Mouse (Mus musculus) kidney, adult 8-10 months (tissue): Measurements from ENCODE around the gene Susd4.

Source experiments
- DNase-seq, 2 experiments: peaks; one replicate each; pipeline ENCODE4 v3.0.0; 2022

Susd4 gene

DNA sequence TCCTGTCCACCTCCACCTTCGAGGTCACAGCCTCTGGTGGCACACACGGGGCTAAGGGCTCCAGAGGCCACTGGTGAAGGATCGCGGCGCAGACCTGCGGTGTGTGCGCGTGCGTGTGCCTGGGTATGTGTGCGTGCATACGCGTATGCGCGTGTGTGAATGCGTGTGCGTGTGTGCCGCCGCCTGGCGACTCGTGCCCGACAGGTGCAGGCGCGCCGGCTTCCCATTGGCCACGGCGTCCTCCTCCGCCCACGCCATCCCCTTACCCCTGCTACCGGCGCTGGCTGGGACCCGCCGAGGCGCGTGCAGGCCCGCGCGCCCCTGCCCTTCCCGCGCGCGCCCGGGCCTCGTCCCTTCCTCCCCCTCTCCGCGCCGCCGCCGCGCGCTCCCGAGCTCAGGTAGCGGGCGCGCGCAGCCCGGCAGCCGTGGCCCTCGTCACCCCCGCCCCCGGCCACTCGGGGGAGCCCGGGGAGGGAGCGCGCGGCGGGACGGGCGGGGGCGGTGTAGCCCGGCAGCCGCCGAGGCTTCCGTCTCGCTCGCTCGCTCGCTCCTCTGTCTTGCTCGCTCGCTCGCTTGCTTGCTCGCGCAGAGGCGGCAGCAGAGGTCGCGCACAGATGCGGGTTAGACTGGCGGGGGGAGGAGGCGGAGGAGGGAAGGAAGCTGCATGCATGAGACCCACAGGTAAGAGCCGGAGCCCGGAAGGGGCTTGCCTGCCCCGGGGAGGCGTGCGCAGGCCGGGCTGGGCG lies at the start of gene Susd4:
Gene Susd4, plus strand, starts transcription at position 145 of the 746 bp plus-strand sequence.
- peak; percentile 8 to 11 for DNase-seq

DNA sequence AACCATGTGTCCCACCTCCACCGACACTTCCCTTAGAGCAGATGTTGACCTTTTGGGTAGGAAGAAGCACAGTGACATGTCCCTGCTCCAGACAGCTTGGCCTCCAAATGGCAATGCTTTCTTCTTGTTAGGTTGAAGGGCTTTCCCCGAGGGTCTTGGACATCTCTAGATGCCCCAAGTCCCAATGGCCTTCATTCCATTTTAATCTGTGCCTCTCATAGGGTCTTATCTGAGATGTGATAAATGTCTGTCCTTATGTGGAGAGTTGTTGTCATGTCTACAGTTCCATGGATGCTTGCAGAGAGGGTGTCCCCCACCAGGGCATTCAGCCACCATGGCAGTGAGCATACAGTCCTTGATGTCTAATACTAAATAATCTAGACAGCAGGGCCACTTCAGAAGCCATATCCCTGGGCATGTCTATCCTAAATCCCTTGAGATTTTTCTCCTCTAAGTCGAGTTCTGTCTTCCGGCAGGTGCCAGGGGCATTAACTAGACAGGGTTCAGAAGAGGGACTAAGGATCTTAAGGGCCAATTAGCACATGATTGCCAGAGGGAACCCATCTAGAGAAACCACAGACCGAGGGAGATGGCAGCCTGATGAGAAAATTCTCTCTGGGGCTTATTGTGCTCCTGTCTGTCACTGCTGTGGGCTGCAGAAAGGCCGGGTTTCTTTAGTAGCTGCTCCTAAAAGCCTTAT lies 49.3 kb upstream of the Susd4 start:
- no peak for DNase-seq

DNA sequence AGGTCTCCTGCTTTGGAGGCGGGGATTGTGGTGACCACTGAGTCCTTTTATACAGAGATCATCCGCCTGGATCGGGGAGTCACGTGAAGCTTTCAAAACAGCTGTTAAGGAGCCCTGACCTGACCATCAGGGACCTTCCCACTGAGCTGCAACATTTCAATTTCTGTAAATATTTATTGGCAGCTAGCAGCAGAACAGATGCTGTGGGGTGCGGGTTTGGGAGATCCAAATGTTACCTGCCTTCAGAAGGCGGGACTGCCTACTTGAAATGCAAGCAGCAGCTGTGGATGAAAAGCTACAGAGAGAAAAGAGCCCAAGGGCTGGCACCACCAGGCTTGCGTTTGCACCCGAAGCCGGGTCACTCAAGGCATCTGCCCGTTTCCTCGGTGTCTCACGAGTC lies 36.1 kb upstream of the Susd4 start:
- peak; percentile 9 to 17 for DNase-seq

DNA sequence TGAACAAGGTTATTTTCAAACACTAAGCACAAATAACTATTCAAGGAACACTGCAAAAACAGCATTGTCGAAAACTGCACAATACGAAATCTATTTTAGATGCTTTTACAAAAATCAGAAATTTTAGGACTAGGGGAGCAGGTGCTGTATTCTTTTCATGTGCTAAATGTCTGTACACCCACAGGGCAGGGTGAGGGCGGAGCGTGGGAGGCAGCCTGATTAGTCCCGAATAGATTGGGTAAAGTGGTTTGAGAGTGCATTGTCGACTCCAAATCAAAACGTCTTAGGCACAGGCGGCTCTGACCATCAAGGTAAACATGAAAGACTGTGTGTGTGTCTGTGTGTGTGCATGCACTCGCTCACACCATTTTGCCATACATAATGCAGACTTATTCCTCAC lies 34.7 kb upstream of the Susd4 start:
- no peak for DNase-seq

DNA sequence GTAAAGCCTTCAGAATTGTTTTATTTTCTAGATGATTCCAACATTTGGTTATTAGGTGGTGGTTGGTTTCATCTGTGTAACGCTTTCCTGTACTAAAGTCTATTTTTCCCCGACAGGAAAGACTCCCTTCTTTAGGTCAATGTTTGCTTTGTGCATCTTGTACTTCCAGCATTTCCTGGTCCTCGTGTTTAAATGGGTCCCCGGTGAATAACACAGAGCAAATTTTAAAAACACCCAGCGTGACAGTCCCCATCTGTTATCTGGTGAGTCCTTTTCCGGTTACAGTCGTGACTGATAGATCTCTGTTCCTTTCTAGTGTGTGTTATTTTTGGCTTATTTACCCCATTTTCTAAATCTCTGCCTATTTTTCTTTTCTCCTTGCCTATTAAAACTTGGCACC lies 31.0 kb upstream of the Susd4 start:
- DNase-seq: peak in 1 of 2 experiments; percentile 21

DNA sequence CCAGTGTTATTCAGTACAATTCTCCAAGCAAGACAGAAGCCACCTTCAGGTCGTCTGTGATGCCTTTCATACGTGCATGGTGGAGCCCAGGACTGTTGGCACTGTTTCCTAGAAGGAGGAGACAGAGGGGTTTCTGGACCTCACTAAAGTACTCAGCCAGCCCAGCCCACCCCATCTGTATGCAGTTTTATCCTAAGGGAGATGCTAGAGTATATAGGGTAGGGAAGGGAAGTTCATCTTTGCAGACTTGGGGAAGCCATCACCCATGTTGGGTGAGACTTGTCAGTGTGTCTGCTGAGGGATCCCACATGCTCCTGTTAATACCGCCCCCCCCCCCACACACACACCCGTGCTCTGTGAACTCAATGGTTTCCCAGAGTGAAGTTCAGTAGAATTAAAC lies 27.8 kb upstream of the Susd4 start:
- no peak for DNase-seq

DNA sequence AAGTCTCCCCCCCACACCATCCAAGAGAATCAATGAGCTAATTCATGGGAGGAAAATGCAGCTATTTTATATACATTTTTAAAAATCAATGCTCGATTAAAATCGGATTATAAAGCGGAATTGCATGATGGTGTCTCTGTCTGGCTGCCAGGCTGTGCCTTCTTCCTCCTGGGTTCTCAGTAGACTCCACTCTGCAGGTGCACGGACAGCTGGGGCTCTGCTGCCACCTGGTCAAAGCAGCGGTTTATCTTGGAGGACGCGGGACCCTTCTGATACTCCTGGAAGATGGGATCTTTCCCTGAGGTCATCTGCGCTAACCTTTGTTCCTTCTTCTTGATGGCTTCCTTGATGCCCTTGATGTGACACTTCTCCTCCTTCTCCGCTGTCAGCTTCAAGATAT lies 16.6 kb upstream of the Susd4 start:
- no peak for DNase-seq

DNA sequence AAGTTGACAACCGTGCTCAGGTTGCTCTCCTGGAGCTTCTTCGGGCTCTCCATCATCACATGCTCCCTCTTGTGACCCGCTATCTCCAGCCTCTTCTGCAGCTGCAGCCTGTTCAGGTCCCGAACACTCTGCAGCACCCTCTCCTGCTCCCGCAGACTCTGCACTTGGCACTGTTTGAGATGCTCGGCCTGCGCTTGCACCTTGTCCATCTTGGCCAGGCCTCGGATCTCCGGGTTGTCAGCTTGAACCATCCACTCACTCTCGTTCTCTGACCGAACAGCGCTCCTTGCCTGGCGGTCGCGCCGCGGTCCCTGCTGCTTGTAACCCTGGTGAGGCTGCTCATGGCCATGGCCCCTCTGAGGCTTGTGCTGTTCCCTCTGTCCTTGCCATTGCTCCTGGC lies 15.8 kb upstream of the Susd4 start:
- DNase-seq: no peak

DNA sequence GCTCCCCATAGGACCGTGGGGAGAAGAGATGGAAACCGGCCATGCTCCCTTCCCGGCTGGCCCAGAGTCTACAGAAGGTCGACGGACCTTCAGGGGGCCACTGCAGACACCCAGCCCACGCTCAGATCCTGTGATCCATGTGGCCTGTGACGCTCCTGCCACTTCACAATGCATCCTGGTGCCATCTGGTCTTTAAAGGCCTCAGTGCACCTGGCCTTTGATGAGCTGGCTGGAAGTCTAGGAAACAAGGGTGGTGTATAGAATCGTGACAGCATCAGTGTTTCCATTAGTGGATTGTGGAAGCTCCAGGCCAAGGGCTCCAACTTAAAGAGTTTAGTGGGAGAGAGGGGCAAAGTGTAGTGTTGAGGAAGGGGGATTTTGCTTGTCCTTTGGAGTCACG lies 14.6 kb upstream of the Susd4 start, which contains the start of gene Ccdc185:
Gene Ccdc185, minus strand, starts transcription at position 101 of the 400 bp plus-strand sequence.
- no peak for DNase-seq

DNA sequence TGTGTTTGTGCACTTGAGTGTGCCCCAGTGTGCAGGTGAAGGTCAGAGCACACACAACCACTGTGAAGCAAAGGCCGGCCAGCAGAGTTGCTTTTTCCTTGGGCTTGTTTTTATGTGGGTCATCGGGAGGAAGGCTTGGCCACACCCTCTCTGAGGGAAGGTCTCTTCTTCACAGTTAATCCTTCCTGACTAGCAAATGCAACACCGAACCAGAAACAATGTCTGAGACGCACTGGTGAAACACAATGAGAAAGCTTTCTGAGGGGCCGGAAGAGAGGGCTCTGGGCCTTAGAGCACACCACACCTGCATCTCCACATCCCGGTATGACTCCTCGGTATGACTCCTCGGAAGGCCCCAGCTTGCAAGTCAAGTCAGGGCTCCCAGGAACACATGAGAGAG lies 12.4 kb upstream of the Susd4 start:
- DNase-seq: no peak

DNA sequence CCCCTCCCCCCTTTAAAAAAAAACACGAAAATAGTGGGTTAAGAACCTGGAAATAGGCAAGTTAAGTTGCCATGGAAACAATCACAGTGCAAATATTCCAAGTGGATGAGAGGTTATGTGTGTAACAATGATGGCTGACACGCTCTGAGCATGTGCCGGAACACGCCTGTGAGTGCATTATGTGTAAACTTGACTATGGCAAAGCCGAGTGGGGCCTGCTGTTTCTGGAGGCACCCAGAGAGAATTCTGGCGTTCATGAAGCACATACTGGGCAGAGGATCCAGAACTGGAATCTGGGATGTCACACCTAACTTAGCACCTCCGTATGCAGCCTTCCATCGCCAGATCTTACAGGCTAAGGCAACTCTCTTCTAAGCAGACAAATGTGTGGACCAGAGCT lies 10.0 kb upstream of the Susd4 start:
- no peak for DNase-seq

DNA sequence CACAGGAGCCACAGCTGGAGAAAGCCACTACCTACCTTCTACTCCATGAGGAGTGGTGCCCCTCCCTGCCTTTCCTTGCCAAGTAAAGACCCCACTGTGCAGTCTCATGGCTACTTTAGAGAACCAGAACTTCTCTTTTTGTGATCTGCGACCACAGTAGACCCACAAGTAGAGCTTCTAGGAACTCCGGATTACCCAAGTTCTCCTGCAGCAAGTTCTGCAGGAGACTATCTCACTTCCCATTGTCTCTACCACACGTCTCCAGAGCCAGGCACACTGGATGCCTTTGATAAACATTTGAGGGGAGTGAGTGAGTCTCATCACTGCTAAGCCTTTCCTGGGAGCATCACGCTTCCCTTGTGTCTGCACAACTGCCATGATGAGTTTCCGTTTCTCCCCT lies 8.8 kb upstream of the Susd4 start:
- no peak for DNase-seq

DNA sequence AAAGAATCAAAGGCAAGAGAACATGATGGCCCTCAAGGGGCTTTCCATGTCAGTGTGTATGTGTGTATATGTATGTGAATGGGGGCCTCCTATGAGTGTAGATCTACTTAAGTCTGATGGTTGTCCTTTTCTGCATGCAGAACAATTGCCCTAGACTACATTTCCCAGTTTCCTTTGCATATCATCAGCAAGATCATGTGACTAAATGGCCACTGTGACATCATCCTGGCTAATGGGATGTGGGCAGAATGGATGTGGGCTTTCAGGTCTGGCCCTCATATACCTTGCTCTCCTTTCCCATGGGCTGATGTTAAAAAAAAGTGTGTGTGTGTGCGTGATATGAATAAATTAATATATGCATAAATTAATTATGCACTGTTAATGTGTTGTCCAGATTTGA lies 4.9 kb upstream of the Susd4 start:
- DNase-seq: no peak

DNA sequence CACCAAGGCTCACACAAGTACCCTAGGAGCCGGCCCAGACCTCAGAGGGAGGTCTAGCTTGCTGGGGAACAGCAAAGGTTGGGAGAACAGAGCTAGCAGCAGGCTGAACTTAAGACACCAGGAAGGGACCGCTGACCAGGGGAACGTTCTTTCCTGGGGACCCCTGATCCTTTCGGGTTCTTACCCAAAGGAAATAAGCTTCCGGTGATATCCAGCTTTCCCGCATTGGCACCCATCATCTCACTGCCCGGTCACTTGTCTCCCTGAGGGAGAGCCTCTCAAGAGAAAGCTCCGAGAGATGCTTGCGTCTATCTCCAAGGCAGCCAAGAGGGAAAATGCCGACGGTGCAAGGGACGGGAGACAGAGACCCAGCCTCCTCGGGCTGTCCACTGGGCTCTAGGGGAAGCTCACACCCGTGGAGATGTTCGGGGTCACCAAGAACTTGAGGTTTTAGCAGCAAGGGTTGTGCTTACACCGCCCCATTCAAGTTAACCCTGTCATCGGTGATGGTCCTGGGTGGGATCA lies 407 bp upstream of the Susd4 start:
- no peak for DNase-seq

DNA sequence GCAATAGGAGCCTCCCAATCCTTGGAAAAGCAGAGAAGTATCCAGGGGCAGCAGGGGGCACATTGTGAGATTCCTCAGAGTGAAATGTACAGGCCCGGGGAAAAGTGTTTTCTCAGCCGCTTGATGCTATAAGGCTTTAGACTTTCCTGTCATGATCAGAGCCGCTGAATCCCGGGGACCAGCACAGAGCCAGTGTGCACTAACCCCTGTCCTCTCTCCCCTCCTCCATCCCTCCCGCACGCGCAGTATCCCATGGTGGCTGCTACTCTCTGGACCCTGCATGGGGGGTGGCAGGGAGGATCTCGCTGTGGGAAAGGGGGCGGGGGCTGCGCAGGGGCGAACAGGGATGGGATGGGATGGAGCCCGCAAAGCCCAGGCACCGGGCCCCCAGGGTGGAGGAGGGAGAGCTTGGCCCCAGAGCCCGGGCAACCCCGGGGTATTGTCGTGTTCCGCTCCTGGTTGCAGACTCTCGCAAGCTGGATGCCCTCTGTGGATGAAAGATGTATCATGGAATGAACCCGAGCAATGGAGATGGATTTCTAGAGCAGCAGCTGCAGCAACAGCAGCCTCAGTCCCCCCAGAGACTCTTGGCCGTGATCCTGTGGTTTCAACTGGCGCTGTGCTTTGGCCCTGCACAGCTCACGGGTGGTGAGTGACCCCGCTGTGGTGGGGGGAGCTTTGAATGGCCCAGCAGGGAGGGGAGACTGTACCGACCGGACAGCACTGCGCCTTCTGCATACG lies 1.1 kb downstream of the Susd4 start:
- DNase-seq: no peak

DNA sequence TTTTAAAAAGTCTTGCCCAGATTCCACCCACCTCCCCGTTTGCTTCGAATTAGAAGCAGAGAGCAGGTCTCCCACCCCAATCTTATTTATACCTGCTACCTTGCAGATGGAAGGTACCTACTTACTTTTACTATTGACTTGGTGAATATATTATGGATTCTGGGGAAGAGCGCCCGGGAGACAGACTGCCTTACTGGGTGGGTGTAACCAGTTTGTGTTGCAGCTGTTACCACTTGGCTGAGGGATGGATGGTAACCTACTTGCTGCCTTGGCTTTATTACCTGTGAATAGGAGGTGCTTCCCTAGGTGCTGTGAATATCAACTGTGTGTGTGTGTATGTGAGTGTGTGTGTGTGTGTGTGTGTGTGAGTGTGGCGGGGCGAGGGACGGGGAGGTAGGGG lies 11.9 kb downstream of the Susd4 start:
- no peak for DNase-seq

DNA sequence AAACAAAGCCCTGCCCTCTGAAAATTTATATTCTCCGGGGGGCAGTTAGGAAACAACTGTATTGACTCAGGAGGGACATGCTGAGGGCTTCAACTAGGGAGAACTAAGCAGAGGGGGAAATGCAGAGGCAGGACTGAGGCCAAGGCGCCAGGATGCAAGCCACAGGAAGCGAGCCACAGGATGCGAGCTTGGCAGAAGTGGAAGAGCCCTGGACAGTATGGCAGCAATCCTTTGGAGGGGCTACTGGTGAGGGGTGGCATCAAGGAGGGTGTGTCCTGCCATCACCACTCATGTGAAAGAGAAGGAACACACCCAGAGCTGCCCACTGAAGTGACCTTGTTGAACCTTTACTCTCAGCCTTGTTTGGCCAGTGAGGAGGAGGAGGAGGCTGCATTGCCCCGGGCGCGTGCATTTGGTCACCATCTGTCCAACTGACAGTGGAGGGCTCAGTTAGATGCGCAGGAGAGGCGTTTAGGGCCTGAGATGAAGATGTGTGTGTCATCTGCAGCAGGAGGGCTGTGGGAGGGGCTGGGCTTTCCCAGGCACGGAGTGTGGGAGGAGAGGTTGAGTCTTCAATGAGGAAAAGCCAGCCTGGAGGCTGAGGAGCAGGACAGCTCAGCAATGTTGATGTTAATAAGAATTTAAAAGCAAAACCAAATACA lies 13.2 kb downstream of the Susd4 start:
- DNase-seq: no peak

DNA sequence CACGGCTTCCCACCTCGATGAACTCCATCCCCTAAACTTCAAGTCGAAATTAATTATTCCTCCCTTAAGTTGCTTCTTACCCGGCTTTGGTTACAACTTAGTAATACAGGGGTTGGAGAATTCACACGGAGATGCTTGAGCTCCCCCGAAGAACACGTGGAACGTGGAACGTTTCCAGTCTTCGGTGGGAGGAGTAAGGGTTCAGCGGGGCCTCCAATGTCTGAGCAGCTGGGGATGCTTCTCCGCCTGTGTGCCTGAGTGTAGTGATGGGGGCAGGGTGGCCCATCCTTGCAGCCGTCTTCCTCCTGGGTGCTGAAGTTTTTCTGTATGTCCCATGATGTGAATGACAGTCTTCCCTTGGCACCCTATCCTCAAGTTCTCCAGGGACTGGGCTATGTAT lies 14.6 kb downstream of the Susd4 start:
- no peak for DNase-seq

DNA sequence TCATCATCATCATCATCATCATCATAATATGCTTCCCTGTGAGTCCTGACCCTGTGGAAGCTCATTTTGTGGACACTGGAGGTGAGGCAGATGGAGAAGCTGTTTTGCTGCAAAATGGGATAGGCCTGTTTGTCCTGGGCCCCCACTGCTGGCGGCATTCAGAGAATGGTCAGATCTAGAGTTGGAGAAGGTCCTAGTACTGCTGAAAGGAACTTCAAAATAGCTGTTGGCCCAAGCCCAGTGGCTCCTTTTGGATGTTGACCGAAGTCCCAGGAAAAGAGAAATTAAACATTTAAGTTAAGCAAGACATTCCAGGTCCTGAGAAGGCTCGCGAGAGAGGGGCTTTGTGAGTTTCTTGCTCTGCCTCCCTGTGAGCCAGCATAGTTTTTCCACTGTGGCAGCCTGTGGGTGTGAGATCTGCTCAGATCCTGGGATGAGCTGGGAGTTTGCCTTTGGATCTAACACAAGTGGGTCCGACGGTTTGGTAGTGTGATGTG lies 15.4 kb downstream of the Susd4 start:
- no peak for DNase-seq

DNA sequence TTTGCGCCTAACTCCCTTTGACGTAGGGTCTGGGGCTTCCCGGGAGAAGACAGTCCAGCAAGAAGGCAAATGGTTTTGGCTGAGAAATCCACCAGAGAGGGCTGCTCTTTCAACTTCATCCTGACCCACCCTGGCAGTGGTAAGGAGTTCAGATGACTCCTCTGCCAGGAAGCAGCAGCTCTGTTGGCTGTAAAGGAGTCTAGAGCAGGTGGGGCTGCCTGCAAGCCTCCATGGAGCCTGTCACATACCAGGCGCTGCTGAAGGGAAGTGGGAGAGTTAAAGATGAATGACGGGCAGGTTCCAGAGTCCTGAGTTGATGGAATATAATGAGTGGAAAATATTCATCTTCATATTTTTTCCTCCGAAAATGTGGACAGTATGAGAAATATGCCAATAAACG lies 20.1 kb downstream of the Susd4 start:
- no peak for DNase-seq

DNA sequence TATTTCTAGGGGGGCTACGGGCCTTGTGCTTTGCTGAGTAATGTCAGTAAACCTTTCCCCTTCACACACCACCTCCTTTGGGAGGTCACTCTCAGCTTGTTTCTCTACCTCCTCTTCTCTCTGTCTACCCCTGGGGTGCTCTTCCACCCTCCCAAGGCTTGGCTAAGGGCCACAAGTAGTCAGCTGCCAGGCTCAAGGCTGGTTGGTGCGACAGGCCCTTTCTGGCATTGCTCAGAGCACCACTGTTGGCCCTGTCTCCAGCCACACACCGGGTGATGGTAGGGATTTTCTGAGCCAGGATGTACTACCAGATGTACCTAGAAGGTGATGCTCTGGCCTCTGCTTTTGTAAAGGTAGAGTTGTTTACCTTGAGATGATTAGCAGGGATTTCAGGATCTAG lies 21.1 kb downstream of the Susd4 start:
- DNase-seq: peak in 1 of 2 experiments; percentile 15

DNA sequence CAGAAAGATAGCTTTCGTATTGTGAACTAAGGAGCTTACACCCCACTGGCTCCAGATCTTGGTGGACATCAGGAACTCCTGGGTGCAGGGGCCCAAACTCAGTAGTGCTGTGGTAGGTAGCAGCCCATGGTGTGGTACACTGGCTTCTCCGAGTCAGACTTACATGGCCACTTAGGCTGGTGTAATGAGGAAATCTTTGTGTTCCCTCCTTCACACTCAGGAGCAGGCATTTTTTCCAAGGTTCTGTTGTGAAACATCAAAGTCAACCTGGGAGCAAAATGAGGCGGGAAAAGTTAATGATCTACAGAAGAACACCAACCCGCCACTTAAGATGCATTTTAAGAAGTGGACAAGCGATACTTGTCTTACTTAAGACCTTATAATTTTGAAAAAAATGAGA lies 21.8 kb downstream of the Susd4 start:
- no peak for DNase-seq

DNA sequence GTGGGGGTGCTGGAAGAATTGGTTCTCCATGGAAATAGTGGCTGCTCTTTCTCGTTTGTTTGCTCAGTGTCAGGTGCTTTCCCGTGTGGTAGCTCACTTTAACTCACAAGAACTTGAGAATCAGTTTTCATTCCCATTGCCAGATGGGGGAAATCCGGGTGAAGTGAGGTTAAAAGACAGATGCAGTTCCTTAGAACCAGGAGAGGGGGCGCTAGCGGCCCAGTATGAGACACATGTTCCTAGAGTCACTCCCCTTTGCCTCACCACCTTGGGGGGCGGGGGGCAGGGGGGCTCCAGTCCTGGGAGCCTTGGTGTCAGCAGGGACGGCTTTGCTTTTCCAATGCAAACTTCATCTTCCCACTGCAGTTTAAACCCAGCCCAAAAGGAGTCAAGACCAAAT lies 23.4 kb downstream of the Susd4 start:
- no peak for DNase-seq
